Mouse (Mus musculus): ENCODE measurements around the gene Ldlrad2. TPM values are rescaled to one million over a fixed set of nuclear protein-coding genes. Genes with fewer than 3 reads are reported as not detected.

The Ldlrad2 gene
- polyA plus RNA-seq, 1 experiment: not detected

- TF ChIP-seq CTCF (IDR thresholded peaks at IDR 0.05; ENCODE audit: low read depth, low read length) (no peak), POLR2A (IDR thresholded peaks at IDR 0.05; ENCODE audit: borderline replicate concordance, low read depth, low read length) (no peak)
- no peaks in the 10 kb centered on the region for H3K4me1 ChIP-seq (ENCODE audit: control insufficient read depth, insufficient read depth, low read length)
- no peak overlapping the region for H3K27ac ChIP-seq (ENCODE audit: insufficient read depth, low read depth, low read length)
- no peak overlapping the region for H3K4me3 ChIP-seq (ENCODE audit: insufficient read depth, low read length)
Measured at GRCm38 (mm10) chr4:137577486-137577885, 3.1 kb upstream of the Ldlrad2 start.

GRCm38 (mm10) chr4:137569873-137570272, 4.5 kb downstream of the Ldlrad2 start:
- Histone ChIP-seq H3K27ac (ENCODE audit: insufficient read depth, low read depth, low read length) (no peak overlapping the region), H3K4me3 (ENCODE audit: insufficient read depth, low read length) (no peak overlapping the region), H3K4me1 (ENCODE audit: control insufficient read depth, insufficient read depth, low read length) (no peaks in the 10 kb centered on the region)
- no peak for TF ChIP-seq CTCF (IDR thresholded peaks at IDR 0.05; ENCODE audit: low read depth, low read length)
- no peak for TF ChIP-seq POLR2A (IDR thresholded peaks at IDR 0.05; ENCODE audit: borderline replicate concordance, low read depth, low read length)

DNA sequence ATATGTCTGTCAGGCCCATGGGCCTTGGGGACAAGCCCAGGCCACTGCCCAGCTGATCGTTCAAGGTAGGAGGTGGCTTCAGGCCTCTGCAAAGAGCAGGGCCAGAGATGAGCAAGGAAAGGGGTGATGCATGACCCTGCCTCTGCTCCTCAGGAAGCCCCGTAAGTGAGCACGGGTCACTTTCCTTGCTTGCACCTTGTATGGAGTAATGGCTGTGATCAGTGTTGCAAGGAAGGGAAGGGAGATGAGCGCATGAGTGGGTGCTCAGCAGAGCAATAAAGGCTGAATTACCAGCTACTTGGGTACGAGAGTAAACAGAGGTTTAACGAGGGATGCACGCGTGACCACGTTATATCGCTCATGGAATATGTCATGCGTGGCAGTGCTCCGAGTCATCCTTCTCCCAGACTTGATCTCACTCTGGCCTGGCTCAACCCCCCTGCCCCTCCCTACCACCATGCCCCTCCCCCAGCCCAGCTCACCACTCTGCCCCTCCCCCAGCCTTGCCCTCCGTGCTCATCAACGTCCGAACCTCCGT, 17.6 kb downstream of the Ldlrad2 start:
- Histone ChIP-seq H3K4me1 (ENCODE audit: control insufficient read depth, insufficient read depth, low read length) (no peaks in the 10 kb centered on the region), H3K4me3 (ENCODE audit: insufficient read depth, low read length) (no peak overlapping the region), H3K27ac (ENCODE audit: insufficient read depth, low read depth, low read length) (no peak overlapping the region)
- TF ChIP-seq POLR2A (IDR thresholded peaks at IDR 0.05; ENCODE audit: borderline replicate concordance, low read depth, low read length) (no peak), CTCF (IDR thresholded peaks at IDR 0.05; ENCODE audit: low read depth, low read length) (no peak)

GRCm38 (mm10) chr4:137553466-137553865, 20.9 kb downstream of the Ldlrad2 start:
- TF ChIP-seq CTCF (IDR thresholded peaks at IDR 0.05; ENCODE audit: low read depth, low read length): no peak
- no peak for TF ChIP-seq POLR2A (IDR thresholded peaks at IDR 0.05; ENCODE audit: borderline replicate concordance, low read depth, low read length)
- Histone ChIP-seq H3K4me3 (ENCODE audit: insufficient read depth, low read length) (no peak overlapping the region), H3K27ac (ENCODE audit: insufficient read depth, low read depth, low read length) (no peak overlapping the region), H3K4me1 (ENCODE audit: control insufficient read depth, insufficient read depth, low read length) (no peaks in the 10 kb centered on the region)

GRCm38 (mm10) chr4:137546003-137546525, 28.3 kb downstream of the Ldlrad2 start:
- no peak for TF ChIP-seq POLR2A (IDR thresholded peaks at IDR 0.05; ENCODE audit: borderline replicate concordance, low read depth, low read length)
- no peak; the same call in 1 of the 2 replicates for TF ChIP-seq CTCF (IDR thresholded peaks at IDR 0.05; ENCODE audit: low read depth, low read length)

GRCm38 (mm10) chr4:137545568-137545967, 28.8 kb downstream of the Ldlrad2 start:
- Histone ChIP-seq H3K27ac (ENCODE audit: insufficient read depth, low read depth, low read length) (no peak overlapping the region), H3K4me3 (ENCODE audit: insufficient read depth, low read length) (no peak overlapping the region), H3K4me1 (ENCODE audit: control insufficient read depth, insufficient read depth, low read length) (no peaks in the 10 kb centered on the region)
- no peak for TF ChIP-seq POLR2A (IDR thresholded peaks at IDR 0.05; ENCODE audit: borderline replicate concordance, low read depth, low read length)
- no peak for TF ChIP-seq CTCF (IDR thresholded peaks at IDR 0.05; ENCODE audit: low read depth, low read length)

More at GRCm38 (mm10) chr4:137546003-137546525, 28.3 kb downstream of the Ldlrad2 start:
- Histone ChIP-seq H3K27ac (ENCODE audit: insufficient read depth, low read depth, low read length) (no peak overlapping the region), H3K4me1 (ENCODE audit: control insufficient read depth, insufficient read depth, low read length) (no peaks in the 10 kb centered on the region), H3K4me3 (ENCODE audit: insufficient read depth, low read length) (no peak overlapping the region)

DNA sequence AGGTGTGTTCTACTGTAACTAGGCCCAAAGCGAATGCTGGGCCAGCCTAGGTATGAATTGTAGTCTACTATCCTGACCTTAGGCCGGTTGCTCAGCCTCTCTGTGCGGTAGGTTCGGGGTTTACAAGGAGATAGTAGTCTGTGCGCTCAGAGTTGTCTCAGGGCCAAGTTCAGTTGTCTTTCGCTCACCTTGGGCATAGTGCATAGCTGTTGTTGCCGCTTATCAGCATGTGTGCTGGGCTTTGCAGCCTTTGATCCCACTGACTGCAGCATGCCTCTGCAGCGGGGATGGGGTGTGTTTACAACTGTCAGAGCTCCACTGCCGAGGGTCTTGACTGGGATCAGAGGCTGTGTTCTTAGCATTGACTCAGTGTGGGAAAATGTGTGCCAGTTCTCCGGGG, 31.4 kb downstream of the Ldlrad2 start:
- TF ChIP-seq POLR2A (IDR thresholded peaks at IDR 0.05; ENCODE audit: borderline replicate concordance, low read depth, low read length) (no peak), CTCF (IDR thresholded peaks at IDR 0.05; ENCODE audit: low read depth, low read length) (no peak)
- Histone ChIP-seq H3K4me3 (ENCODE audit: insufficient read depth, low read length) (no peak overlapping the region), H3K27ac (ENCODE audit: insufficient read depth, low read depth, low read length) (no peak overlapping the region), H3K4me1 (ENCODE audit: control insufficient read depth, insufficient read depth, low read length) (no peaks in the 10 kb centered on the region)

DNA sequence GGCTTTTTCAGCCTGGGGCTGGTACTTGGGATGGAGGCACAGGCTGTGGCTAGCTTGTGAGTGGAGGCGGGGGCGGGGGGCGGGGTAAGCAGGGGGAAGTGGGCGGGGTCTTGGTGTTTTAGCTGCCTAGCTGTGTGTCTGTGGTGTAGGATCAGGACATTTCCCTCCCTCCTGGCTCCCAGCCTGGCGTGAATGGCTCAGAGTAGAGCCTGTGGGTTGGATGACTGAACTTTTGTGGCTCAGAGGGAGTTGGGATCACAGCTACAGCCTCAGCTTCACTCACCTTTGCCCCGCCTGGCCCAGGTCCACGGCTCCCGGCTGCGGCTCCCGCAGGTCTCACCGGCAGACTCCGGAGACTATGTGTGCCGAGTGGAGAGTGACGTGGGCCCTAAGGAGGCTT, 34.0 kb downstream of the Ldlrad2 start:
- Histone ChIP-seq H3K27ac (ENCODE audit: insufficient read depth, low read depth, low read length) (no peak overlapping the region), H3K4me3 (ENCODE audit: insufficient read depth, low read length) (no peak overlapping the region), H3K4me1 (ENCODE audit: control insufficient read depth, insufficient read depth, low read length) (no peaks in the 10 kb centered on the region)
- no peak for TF ChIP-seq CTCF (IDR thresholded peaks at IDR 0.05; ENCODE audit: low read depth, low read length)
- no peak for TF ChIP-seq POLR2A (IDR thresholded peaks at IDR 0.05; ENCODE audit: borderline replicate concordance, low read depth, low read length)

DNA sequence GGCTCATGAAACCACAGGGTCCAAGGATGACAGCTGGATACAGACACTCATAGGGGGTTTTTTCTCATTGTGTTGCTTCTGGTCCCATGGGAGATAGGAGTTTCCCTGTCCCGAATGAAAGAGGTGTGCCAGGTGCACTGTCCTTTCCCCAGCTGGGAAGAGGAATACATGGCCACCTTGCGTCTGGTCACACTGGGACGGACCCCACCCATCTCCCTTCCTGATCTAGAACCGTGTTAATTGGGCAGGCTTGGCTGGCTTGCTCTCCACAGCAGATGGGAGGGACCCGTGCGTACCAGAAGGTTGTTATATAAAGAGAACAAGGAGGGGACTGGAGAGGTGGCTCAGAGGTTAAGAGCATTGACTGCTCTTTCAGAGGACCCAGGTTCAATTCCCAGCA, 46.5 kb downstream of the Ldlrad2 start:
- TF ChIP-seq CTCF (IDR thresholded peaks at IDR 0.05; ENCODE audit: low read depth, low read length): no peak
- Histone ChIP-seq H3K4me1 (ENCODE audit: control insufficient read depth, insufficient read depth, low read length) (no peaks in the 10 kb centered on the region), H3K27ac (ENCODE audit: insufficient read depth, low read depth, low read length) (no peak overlapping the region), H3K4me3 (ENCODE audit: insufficient read depth, low read length) (no peak overlapping the region)

DNA sequence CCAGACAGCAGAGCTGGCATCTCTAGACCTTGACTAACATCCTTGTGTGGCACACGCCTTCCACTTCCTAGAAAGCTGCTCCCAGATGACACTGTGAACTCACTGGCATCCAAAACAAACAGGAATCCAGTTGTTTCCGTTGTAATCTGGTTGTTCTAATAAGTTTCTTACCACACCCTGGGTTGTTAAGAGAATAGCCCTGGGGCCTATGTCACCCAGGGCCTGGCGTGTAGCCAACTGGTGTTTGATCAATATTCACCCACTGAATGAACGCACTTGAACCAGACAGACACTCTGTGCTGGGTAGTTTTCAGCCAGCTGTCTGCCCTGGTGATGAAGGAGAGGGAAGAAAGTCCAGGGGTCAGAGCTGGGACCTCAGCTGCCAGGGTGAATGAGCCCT, 47.0 kb downstream of the Ldlrad2 start:
- no peak overlapping the region for H3K27ac ChIP-seq (ENCODE audit: insufficient read depth, low read depth, low read length)
- H3K4me3 ChIP-seq (ENCODE audit: insufficient read depth, low read length): no peak overlapping the region
- TF ChIP-seq POLR2A (IDR thresholded peaks at IDR 0.05; ENCODE audit: borderline replicate concordance, low read depth, low read length): no peak
- no peak for TF ChIP-seq CTCF (IDR thresholded peaks at IDR 0.05; ENCODE audit: low read depth, low read length)
- H3K4me1 ChIP-seq (ENCODE audit: control insufficient read depth, insufficient read depth, low read length): no peaks in the 10 kb centered on the region

Measured in bone marrow macrophage, adult 2 months (primary cell).